Mouse (Mus musculus) layer of hippocampus, postnatal 36 days (tissue): ENCODE results near the gene Taar4. TPM values are rescaled to one million over a fixed set of nuclear protein-coding genes. Genes with fewer than 3 reads are reported as not detected.

Experiments
- DNase-seq, 2 experiments: peaks; one replicate each; pipeline ENCODE4 v3.0.0; 2022
- total RNA-seq, 2 experiments: library from RNA; stranded (reverse); gene quantifications; 2 replicates each; pipeline ENCODE4 v1.2.3; 2021

Taar4 gene
- not detected for total RNA-seq

GRCm38 (mm10) chr10:23960444-23960915 is at the start of gene Taar4:
Taar4 (plus strand) TSS chr10:23960494.
- no peak for DNase-seq

GRCm38 (mm10) chr10:23920056-23920455 is 40.2 kb upstream of the Taar4 start, which contains the start of gene Taar1:
Taar1 (plus strand) TSS chr10:23920356.
- no peak for DNase-seq

- DNase-seq = no peak
Measured at GRCm38 (mm10) chr10:23922468-23922867, 37.8 kb upstream of the Taar4 start.

- no peak for DNase-seq
Measured at GRCm38 (mm10) chr10:23923941-23924340, 36.4 kb upstream of the Taar4 start.

GRCm38 (mm10) chr10:23937613-23938012 is 22.7 kb upstream of the Taar4 start:
- DNase-seq = no peak

GRCm38 (mm10) chr10:23938312-23938711 is 22.0 kb upstream of the Taar4 start, which contains the start of gene Taar2:
Taar2 (plus strand) TSS chr10:23938572.
- DNase-seq = no peak

GRCm38 (mm10) chr10:23942465-23942864 is 17.8 kb upstream of the Taar4 start:
- DNase-seq = no peak

- no peak for DNase-seq
Measured at GRCm38 (mm10) chr10:23948026-23948425, 12.3 kb upstream of the Taar4 start.

- no peak for DNase-seq
Measured at GRCm38 (mm10) chr10:23949508-23950005, 10.7 kb upstream of the Taar4 start, which contains the start of gene Taar3. Taar3 (plus strand) TSS chr10:23949558.

GRCm38 (mm10) chr10:23951714-23952113 is 8.6 kb upstream of the Taar4 start:
- DNase-seq = no peak

GRCm38 (mm10) chr10:23959071-23959470 is 1.2 kb upstream of the Taar4 start:
- no peak for DNase-seq

GRCm38 (mm10) chr10:23963444-23963843 is 3.1 kb downstream of the Taar4 start:
- no peak for DNase-seq

GRCm38 (mm10) chr10:23964921-23965610 is 4.8 kb downstream of the Taar4 start:
- DNase-seq = no peak

- no peak for DNase-seq
Measured at GRCm38 (mm10) chr10:23970656-23971165, 10.4 kb downstream of the Taar4 start, which contains the start of gene Taar5. Taar5 (plus strand) TSS chr10:23970706.

- DNase-seq = no peak
Measured at GRCm38 (mm10) chr10:23971256-23971655, 11.0 kb downstream of the Taar4 start.

- DNase-seq = no peak
Measured at GRCm38 (mm10) chr10:23977958-23978357, 17.7 kb downstream of the Taar4 start.

- peak; percentile 64 to 67 for DNase-seq
Measured at GRCm38 (mm10) chr10:23978901-23979705, 18.8 kb downstream of the Taar4 start.

GRCm38 (mm10) chr10:23985546-23985945 is 25.3 kb downstream of the Taar4 start, which contains the start of gene Taar6:
Taar6 (minus strand) TSS chr10:23985646.
- no peak for DNase-seq

GRCm38 (mm10) chr10:23986419-23986818 is 26.1 kb downstream of the Taar4 start:
- no peak for DNase-seq

- DNase-seq = no peak
Measured at GRCm38 (mm10) chr10:23993381-23993780, 33.1 kb downstream of the Taar4 start, which contains the start of gene Taar7a. Taar7a (minus strand) TSS chr10:23993481.

- DNase-seq = no peak
Measured at GRCm38 (mm10) chr10:23999639-24000038, 39.3 kb downstream of the Taar4 start, which contains the start of gene Taar7b. Taar7b (plus strand) TSS chr10:23999939.

- DNase-seq = no peak
Measured at GRCm38 (mm10) chr10:24006442-24006841, 46.1 kb downstream of the Taar4 start.

GRCm38 (mm10) chr10:24007034-24007433 is 46.7 kb downstream of the Taar4 start:
- no peak for DNase-seq
